Mouse (Mus musculus): ENCODE measurements at regions not wholly inside any gene's neighbourhood (a gene's known extent, or its start where the extent isn't known, plus 50 kb on each side); places are given as distances from the start of the nearest gene placed in this dataset.
"Not testable (repeated sequence)": the region's sequence is repeated elsewhere in the genome, so short reads cannot be mapped to it uniquely, and the experiment has no call there.

GRCm38 (mm10) chr16:15368383-15369163 is 51.3 kb downstream of the Gm21897 start:
- in situ Hi-C loops (cut with MboI, MseI): no loop called here

- in situ Hi-C loops (cut with MboI, MseI): no loop called here
These were observed 55.6 kb downstream of the Gm21897 start for GRCm38 (mm10) chr16:15372844-15373243.

GRCm38 (mm10) chr16:15373961-15374360 is 56.7 kb downstream of the Gm21897 start:
- in situ Hi-C loops (cut with MboI, MseI): no loop called here

- in situ Hi-C loops (cut with MboI, MseI): no loop called here
These were observed 68.4 kb downstream of the Gm21897 start for GRCm38 (mm10) chr16:15385557-15386240.

GRCm38 (mm10) chr16:15386241-15386574 is 69.0 kb downstream of the Gm21897 start:
- in situ Hi-C loops (cut with MboI, MseI): no loop called here

- in situ Hi-C loops (cut with MboI, MseI): no loop called here
These were observed 72.6 kb downstream of the Gm21897 start for GRCm38 (mm10) chr16:15389892-15390291.

GRCm38 (mm10) chr16:15430352-15430751 is 113.1 kb downstream of the Gm21897 start:
- in situ Hi-C loops (cut with MboI, MseI): no loop called here

- in situ Hi-C loops (cut with MboI, MseI): no loop called here
These were observed 115.4 kb downstream of the Gm21897 start for GRCm38 (mm10) chr16:15432681-15433080.

- in situ Hi-C loops (cut with MboI, MseI): not testable (repeated sequence)
These were observed 145.6 kb downstream of the Gm21897 start for GRCm38 (mm10) chr16:15462856-15463255.

GRCm38 (mm10) chr16:15473875-15474274 is 156.6 kb downstream of the Gm21897 start:
- in situ Hi-C loops (cut with MboI, MseI): no loop called here

- in situ Hi-C loops (cut with MboI, MseI): loop anchor here in 1 of 2 experiments (5.0 kb wide), 1 partner anchor 872 kb away; no protein-coding TSS in a partner anchor
These were observed 161.6 kb downstream of the Gm21897 start for GRCm38 (mm10) chr16:15478876-15479275.

- in situ Hi-C loops (cut with MboI, MseI): no loop called here
These were observed 174.2 kb downstream of the Gm21897 start for GRCm38 (mm10) chr16:15491328-15491999.

- in situ Hi-C loops (cut with MboI, MseI): no loop called here
These were observed 176.0 kb downstream of the Gm21897 start for GRCm38 (mm10) chr16:15493236-15493635.
